Mouse (Mus musculus): ENCODE data around the gene Catsper4. TPM values are rescaled to one million over a fixed set of nuclear protein-coding genes. Genes with fewer than 3 reads are reported as not detected.

Gene Catsper4
- polyA plus RNA-seq, 1 experiment = not detected

- Histone ChIP-seq H3K4me3 (replicated peaks) (no peak overlapping the region), H3K9me3 (ENCODE audit: control insufficient read depth, low read length) (peaks cover 3% of the 10 kb centered on the region; the same call in 1 of the 2 replicates), H3K4me1 (ENCODE audit: control insufficient read depth) (peaks cover 25% of the 10 kb centered on the region), H3K27me3 (ENCODE audit: control insufficient read depth) (peaks cover 88% of the 10 kb centered on the region), H3K36me3 (ENCODE audit: control insufficient read depth) (no peaks in the 10 kb centered on the region)
- TF ChIP-seq GATA1 (IDR thresholded peaks at IDR 0.05; ENCODE audit: low read length) (no peak), TAL1 (IDR thresholded peaks at IDR 0.05; ENCODE audit: low read length) (no peak)
Observed at GRCm38 (mm10) chr4:134252131-134252910, 25.1 kb upstream of the Catsper4 start.

- H3K4me1 ChIP-seq (ENCODE audit: control insufficient read depth) = peaks cover 25% of the 10 kb centered on the region
- no peaks in the 10 kb centered on the region for H3K36me3 ChIP-seq (ENCODE audit: control insufficient read depth)
- peaks cover 97% of the 10 kb centered on the region for H3K27me3 ChIP-seq (ENCODE audit: control insufficient read depth)
- no peak overlapping the region for H3K4me3 ChIP-seq (replicated peaks)
- peaks cover 3% of the 10 kb centered on the region; the same call in 1 of the 2 replicates for H3K9me3 ChIP-seq (ENCODE audit: control insufficient read depth, low read length)
- no peak for TF ChIP-seq GATA1 (IDR thresholded peaks at IDR 0.05; ENCODE audit: low read length)
- no peak for TF ChIP-seq TAL1 (IDR thresholded peaks at IDR 0.05; ENCODE audit: low read length)
Observed at GRCm38 (mm10) chr4:134251241-134252130, 24.3 kb upstream of the Catsper4 start.

GRCm38 (mm10) chr4:134250930-134251240 is 23.7 kb upstream of the Catsper4 start:
- Histone ChIP-seq H3K36me3 (ENCODE audit: control insufficient read depth) (no peaks in the 10 kb centered on the region), H3K4me1 (ENCODE audit: control insufficient read depth) (peaks cover 26% of the 10 kb centered on the region), H3K27me3 (ENCODE audit: control insufficient read depth) (peaks cover 96% of the 10 kb centered on the region), H3K9me3 (ENCODE audit: control insufficient read depth, low read length) (peaks cover 3% of the 10 kb centered on the region; the same call in 1 of the 2 replicates), H3K4me3 (replicated peaks) (no peak overlapping the region)
- no peak for TF ChIP-seq GATA1 (IDR thresholded peaks at IDR 0.05; ENCODE audit: low read length)
- no peak for TF ChIP-seq TAL1 (IDR thresholded peaks at IDR 0.05; ENCODE audit: low read length)

DNA sequence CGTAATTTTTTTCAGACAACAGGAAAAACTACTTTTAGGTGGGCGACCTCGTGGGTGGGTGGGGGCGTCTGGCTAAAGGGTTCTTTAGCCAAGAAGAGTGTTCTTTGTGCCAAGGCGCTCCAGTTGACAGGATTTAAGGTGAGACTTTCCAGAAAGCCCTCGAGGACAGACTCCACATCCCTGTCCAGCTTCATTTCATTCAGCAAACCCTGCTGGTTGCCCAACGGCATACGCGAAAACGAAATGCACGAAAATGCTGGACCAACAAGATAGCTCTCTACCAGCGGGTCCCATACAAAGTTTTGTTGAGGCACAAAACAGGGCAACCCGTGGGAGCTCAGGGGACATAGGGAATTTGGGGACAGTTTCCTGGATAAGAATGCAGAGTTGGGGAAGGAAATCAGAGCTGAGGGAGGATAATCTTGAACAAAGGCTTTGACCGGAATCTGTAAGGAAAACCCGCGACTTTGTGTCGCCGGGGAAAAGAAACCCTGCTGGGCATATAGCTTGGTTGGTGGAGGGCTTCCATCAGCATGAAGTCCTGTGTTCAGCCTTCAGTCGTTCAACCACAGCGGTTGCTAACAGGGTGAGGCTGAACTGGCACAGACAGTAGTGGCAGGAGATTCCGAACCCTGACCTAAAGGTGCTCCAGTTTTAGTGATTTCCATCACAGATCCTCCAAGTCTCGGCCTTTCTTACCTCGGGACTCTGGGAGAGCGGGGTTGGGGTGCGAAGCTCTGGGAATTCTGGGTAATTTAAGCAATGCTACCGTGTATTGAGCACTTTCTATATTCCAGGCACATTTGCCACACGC is 23.1 kb upstream of the Catsper4 start:
- TF ChIP-seq GATA1 (IDR thresholded peaks at IDR 0.05; ENCODE audit: low read length) = no peak
- TF ChIP-seq TAL1 (IDR thresholded peaks at IDR 0.05; ENCODE audit: low read length) = no peak
- peaks cover 32% of the 10 kb centered on the region for H3K4me1 ChIP-seq (ENCODE audit: control insufficient read depth)

GRCm38 (mm10) chr4:134249651-134250050 is 22.5 kb upstream of the Catsper4 start:
- Histone ChIP-seq H3K4me3 (replicated peaks) (no peak overlapping the region), H3K4me1 (ENCODE audit: control insufficient read depth) (peaks cover 38% of the 10 kb centered on the region), H3K27me3 (ENCODE audit: control insufficient read depth) (peaks cover 87% of the 10 kb centered on the region), H3K36me3 (ENCODE audit: control insufficient read depth) (no peaks in the 10 kb centered on the region), H3K9me3 (ENCODE audit: control insufficient read depth, low read length) (peaks cover 3% of the 10 kb centered on the region; the same call in 1 of the 2 replicates)
- TF ChIP-seq GATA1 (IDR thresholded peaks at IDR 0.05; ENCODE audit: low read length) (no peak), TAL1 (IDR thresholded peaks at IDR 0.05; ENCODE audit: low read length) (no peak)

More for the DNA sequence above, 23.1 kb upstream of the Catsper4 start:
- H3K36me3 ChIP-seq (ENCODE audit: control insufficient read depth) = no peaks in the 10 kb centered on the region
- H3K27me3 ChIP-seq (ENCODE audit: control insufficient read depth) = peaks cover 93% of the 10 kb centered on the region
- H3K4me3 ChIP-seq (replicated peaks) = no peak overlapping the region
- peaks cover 3% of the 10 kb centered on the region; the same call in 1 of the 2 replicates for H3K9me3 ChIP-seq (ENCODE audit: control insufficient read depth, low read length)

- H3K4me1 ChIP-seq (ENCODE audit: control insufficient read depth) = peaks cover 42% of the 10 kb centered on the region
- peak within 1 kb of the TSS; percentile 83 for H3K4me3 ChIP-seq (replicated peaks)
- peaks cover 3% of the 10 kb centered on the region; the same call in 1 of the 2 replicates for H3K9me3 ChIP-seq (ENCODE audit: control insufficient read depth, low read length)
- H3K36me3 ChIP-seq (ENCODE audit: control insufficient read depth) = peaks cover 7% of the 10 kb centered on the region
- peaks cover 58% of the 10 kb centered on the region for H3K27me3 ChIP-seq (ENCODE audit: control insufficient read depth)
- TF ChIP-seq GATA1 (IDR thresholded peaks at IDR 0.05; ENCODE audit: low read length) (no peak), TAL1 (IDR thresholded peaks at IDR 0.05; ENCODE audit: low read length) (no peak)
Observed at GRCm38 (mm10) chr4:134246719-134247258, 19.6 kb upstream of the Catsper4 start, which contains the start of gene Gm30191. Gm30191 (plus strand) TSS chr4:134246935.

DNA sequence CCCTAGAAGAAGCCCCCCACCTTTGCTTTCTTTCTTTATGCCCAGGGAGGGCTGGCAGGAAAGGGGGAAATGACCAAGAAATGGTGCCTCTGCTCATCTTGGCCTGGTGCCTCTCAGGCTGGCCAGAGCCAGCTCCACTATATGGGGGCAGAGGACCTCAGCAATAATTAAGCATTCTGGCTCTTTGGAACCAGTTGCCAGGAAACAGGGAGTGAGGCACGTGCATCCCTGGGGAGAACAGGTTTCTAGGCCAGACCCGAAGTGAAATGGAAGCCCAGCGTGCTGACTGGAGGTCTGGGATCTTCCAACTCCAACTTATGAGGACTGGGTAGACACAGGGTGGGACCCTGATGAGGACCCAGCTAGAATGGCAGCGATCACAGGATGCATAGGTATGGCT is 19.1 kb upstream of the Catsper4 start:
- no peak for TF ChIP-seq TAL1 (IDR thresholded peaks at IDR 0.05; ENCODE audit: low read length)
- no peak for TF ChIP-seq GATA1 (IDR thresholded peaks at IDR 0.05; ENCODE audit: low read length)
- Histone ChIP-seq H3K9me3 (ENCODE audit: control insufficient read depth, low read length) (peaks cover 3% of the 10 kb centered on the region; the same call in 1 of the 2 replicates), H3K4me3 (replicated peaks) (no peak overlapping the region), H3K36me3 (ENCODE audit: control insufficient read depth) (peaks cover 7% of the 10 kb centered on the region), H3K4me1 (ENCODE audit: control insufficient read depth) (peaks cover 37% of the 10 kb centered on the region), H3K27me3 (ENCODE audit: control insufficient read depth) (peaks cover 53% of the 10 kb centered on the region)

DNA sequence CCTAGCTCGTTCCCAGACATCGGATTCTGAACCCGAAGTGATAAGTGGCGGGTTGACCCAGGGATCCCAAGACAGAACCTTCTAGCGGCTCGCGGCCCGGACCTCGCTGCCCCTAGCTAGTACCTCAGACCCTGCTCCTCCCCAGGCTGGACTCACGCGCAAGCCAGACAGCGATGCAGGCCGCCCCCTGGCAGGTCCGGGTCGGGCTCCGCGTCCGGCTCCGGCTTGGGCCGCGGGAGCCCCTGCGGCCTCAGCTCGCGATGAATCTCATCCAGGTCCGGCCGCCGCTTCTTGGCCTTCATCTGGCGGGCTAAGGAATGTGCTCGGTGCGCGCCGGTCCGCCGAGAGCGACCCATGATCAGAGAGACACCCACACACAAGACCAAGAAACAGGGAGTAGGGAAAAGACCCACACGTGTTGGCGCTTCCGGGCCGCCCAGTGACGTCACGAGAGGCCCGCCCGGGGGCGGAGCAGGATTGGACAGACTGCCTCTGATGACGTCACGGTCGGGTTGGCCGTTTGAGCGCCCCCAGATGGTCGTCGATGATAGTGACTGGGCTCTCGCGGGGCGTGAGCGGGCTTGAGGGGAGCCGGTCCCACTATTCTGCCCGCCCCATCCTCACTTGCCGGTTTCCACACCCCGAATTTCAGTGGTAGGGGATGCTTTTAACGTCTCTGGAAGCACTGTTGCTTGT is 18.1 kb upstream of the Catsper4 start, which contains the start of gene Zfp593:
Zfp593 (minus strand) TSS at position 445 of the 696 bp plus-strand sequence.
- peak within 1 kb of the TSS; percentile 83 for H3K4me3 ChIP-seq (replicated peaks)

More for the DNA sequence above, 18.1 kb upstream of the Catsper4 start, which contains the start of gene Zfp593:
- Histone ChIP-seq H3K9me3 (ENCODE audit: control insufficient read depth, low read length) (no peaks in the 10 kb centered on the region), H3K27me3 (ENCODE audit: control insufficient read depth) (peaks cover 43% of the 10 kb centered on the region), H3K36me3 (ENCODE audit: control insufficient read depth) (peaks cover 7% of the 10 kb centered on the region), H3K4me1 (ENCODE audit: control insufficient read depth) (peaks cover 29% of the 10 kb centered on the region)
- TF ChIP-seq TAL1 (IDR thresholded peaks at IDR 0.05; ENCODE audit: low read length) = no peak; the same call in 2 of the 3 replicates
- TF ChIP-seq GATA1 (IDR thresholded peaks at IDR 0.05; ENCODE audit: low read length) = no peak; the same call in 1 of the 2 replicates
